Mouse (Mus musculus) myocyte (in vitro differentiated cells): ENCODE measurements around the gene Haus5. TPM values are rescaled to one million over a fixed set of nuclear protein-coding genes. Genes with fewer than 3 reads are reported as not detected.

Source experiments
- H3K27me3 ChIP-seq: one replicate; pipeline ENCODE4 v1.6.1; 2011; ENCODE audit not compliant: control insufficient read depth, insufficient read depth, insufficient read length
- H3K36me3 ChIP-seq: one replicate; pipeline ENCODE4 v1.6.1; 2011; ENCODE audit not compliant: control insufficient read depth, insufficient read depth
- H3K4me2 ChIP-seq: one replicate; pipeline ENCODE4 v1.6.1; 2011; ENCODE audit warnings: low read depth, control low read depth
- H3K4me3 ChIP-seq: one replicate; pipeline ENCODE4 v1.5.1; 2011; ENCODE audit warnings: mild to moderate bottlenecking, control low read depth, moderate library complexity
- H3K79me2 ChIP-seq: one replicate; pipeline ENCODE4 v1.6.1; 2011; ENCODE audit not compliant: control insufficient read depth, insufficient read depth
- H3ac ChIP-seq: one replicate; pipeline ENCODE4 v1.6.1; 2011; ENCODE audit not compliant: control insufficient read depth, insufficient read length
- CEBPB ChIP-seq: IDR thresholded peaks from 2 replicates; pipeline ENCODE4 v1.6.1; 2011; ENCODE audit warnings: mild to moderate bottlenecking, moderate library complexity; ENCODE audit not compliant: poor library complexity, insufficient read depth, severe bottlenecking
- E2F4 ChIP-seq: IDR thresholded peaks from one replicate; pipeline ENCODE4 v1.6.1; 2011; ENCODE audit warnings: mild to moderate bottlenecking, control low read depth, moderate library complexity; ENCODE audit not compliant: insufficient read depth
- MAX ChIP-seq: IDR thresholded peaks from one replicate; pipeline ENCODE4 v1.6.1; 2011; ENCODE audit warnings: low read depth, mild to moderate bottlenecking, control low read depth
- MYOD1 ChIP-seq, 3 experiments: IDR thresholded peaks; one replicate each; pipeline ENCODE4 v1.6.1; 2011; ENCODE audit warnings: control low read depth in 2 of 3, low read depth in 2 of 3, mild to moderate bottlenecking in 2 of 3, moderate library complexity in 1 of 3; ENCODE audit not compliant: insufficient read length in 2 of 3, control insufficient read depth in 1 of 3
- MYOG ChIP-seq, 3 experiments: IDR thresholded peaks; one replicate each; pipeline ENCODE4 v1.6.1; 2011; ENCODE audit warnings: control low read depth in 2 of 3, low read depth in 2 of 3, mild to moderate bottlenecking in 2 of 3; ENCODE audit not compliant: insufficient read length in 2 of 3, control insufficient read depth in 1 of 3, insufficient read depth in 1 of 3
- POLR2A ChIP-seq: IDR thresholded peaks from one replicate; pipeline ENCODE4 v1.6.1; 2011; ENCODE audit warnings: low read depth, mild to moderate bottlenecking, control low read depth, moderate library complexity; ENCODE audit not compliant: insufficient read length
- POLR2AphosphoS2 ChIP-seq: IDR thresholded peaks from one replicate; pipeline ENCODE4 v1.6.1; 2011; ENCODE audit warnings: low read depth, control low read depth; ENCODE audit not compliant: insufficient read length
- REST ChIP-seq: IDR thresholded peaks from one replicate; pipeline ENCODE4 v1.6.1; 2011; ENCODE audit warnings: mild to moderate bottlenecking, control low read depth, moderate library complexity; ENCODE audit not compliant: insufficient read depth, insufficient read length
- SRF ChIP-seq: IDR thresholded peaks from one replicate; pipeline ENCODE4 v1.6.1; 2011; ENCODE audit warnings: low read depth; ENCODE audit not compliant: control insufficient read depth, insufficient read length
- TCF12 ChIP-seq: IDR thresholded peaks from one replicate; pipeline ENCODE4 v1.6.1; 2011; ENCODE audit warnings: mild to moderate bottlenecking, control low read depth; ENCODE audit not compliant: poor library complexity, insufficient read depth, severe bottlenecking
- TCF3 ChIP-seq: IDR thresholded peaks from one replicate; pipeline ENCODE4 v1.6.1; 2011; ENCODE audit warnings: low read depth, control low read depth; ENCODE audit not compliant: insufficient read length
- USF1 ChIP-seq: IDR thresholded peaks from one replicate; pipeline ENCODE4 v1.6.1; 2011; ENCODE audit warnings: low read depth, mild to moderate bottlenecking, control low read depth, moderate library complexity
- polyA plus RNA-seq: library from polyadenylated mRNA; unstranded; fragments of >200 nt; fragmentation: generic; extraction: Trizol; gene quantifications from one replicate; pipeline ENCODE4 v1.2.1, GENCODE M21; 2012; ENCODE audit warnings: missing spikeins

Haus5 gene
- polyA plus RNA-seq, 1 experiment = 8.4 TPM

- Histone ChIP-seq H3K79me2 (no peaks in the 10 kb centered on the region), H3K27me3 (peaks cover 10% of the 10 kb centered on the region), H3K4me3 (no peak overlapping the region), H3K4me2 (no peak overlapping the region), H3ac (no peak overlapping the region), H3K36me3 (no peaks in the 10 kb centered on the region)
- TF ChIP-seq POLR2A (no peak), TCF12 (no peak), REST (no peak), CEBPB (no peak), MYOD1 (IDR thresholded peaks at IDR 0.05; ENCODE audit: control insufficient read depth in 1 of 3, insufficient read length in 2 of 3, low read depth in 2 of 3) (no peak), USF1 (no peak), MAX (no peak), MYOG (IDR thresholded peaks at IDR 0.05; ENCODE audit: control insufficient read depth in 1 of 3, insufficient read depth in 1 of 3, insufficient read length in 2 of 3, low read depth in 2 of 3) (no peak), TCF3 (no peak), SRF (no peak), E2F4 (no peak), POLR2AphosphoS2 (no peak)
Observed at GRCm38 (mm10) chr7:30604424-30604823, 60.4 kb downstream of the Haus5 start.

Other genes with a start within 250 kb of the Haus5 start
- not detected for gene Hcst, start 245.1 kb downstream of the Haus5 start, polyA plus RNA-seq
- 0.07 TPM for gene Nfkbid, start 243.3 kb downstream of the Haus5 start, polyA plus RNA-seq
- gene Aplp1, start 219.5 kb downstream of the Haus5 start, polyA plus RNA-seq = 0.26 TPM
- gene Kirrel2, start 207.3 kb downstream of the Haus5 start, polyA plus RNA-seq = not detected
- 0.43 TPM for gene Nphs1, start 206.7 kb downstream of the Haus5 start, polyA plus RNA-seq
- not detected for gene Prodh2, start 171.4 kb downstream of the Haus5 start, polyA plus RNA-seq
- 8.7 TPM for gene Arhgap33, start 129.9 kb downstream of the Haus5 start, polyA plus RNA-seq
- 27.8 TPM for gene Hspb6, start 112.8 kb downstream of the Haus5 start, polyA plus RNA-seq
- 3.8 TPM for gene Proser3, start 112.7 kb downstream of the Haus5 start, polyA plus RNA-seq
- 55.3 TPM for gene Lin37, start 105.2 kb downstream of the Haus5 start, polyA plus RNA-seq
- 72.3 TPM for gene U2af1l4, start 101.7 kb downstream of the Haus5 start, polyA plus RNA-seq
- gene Gm49396, start 101.7 kb downstream of the Haus5 start, polyA plus RNA-seq = 1.0 TPM
- gene Psenen, start 101.4 kb downstream of the Haus5 start, polyA plus RNA-seq = 169 TPM
- gene Igflr1, start 99.6 kb downstream of the Haus5 start, polyA plus RNA-seq = 0.66 TPM
- gene Kmt2b, start 76.3 kb downstream of the Haus5 start, polyA plus RNA-seq = 12.9 TPM
- gene Zbtb32, start 66.1 kb downstream of the Haus5 start, polyA plus RNA-seq = 0.11 TPM
- gene Upk1a, start 52.1 kb downstream of the Haus5 start, polyA plus RNA-seq = 0.59 TPM
- 1,108 TPM for gene Cox6b1, start 38.8 kb downstream of the Haus5 start, polyA plus RNA-seq
- not detected for gene Etv2, start 29.1 kb downstream of the Haus5 start, polyA plus RNA-seq
- gene Rbm42, start 14.7 kb downstream of the Haus5 start, polyA plus RNA-seq = 124 TPM
- gene Pmis2, start 6.6 kb upstream of the Haus5 start, polyA plus RNA-seq = not detected
- gene 2200002J24Rik, start 33.9 kb upstream of the Haus5 start, polyA plus RNA-seq = not detected
- not detected for gene Atp4a, start 47.2 kb upstream of the Haus5 start, polyA plus RNA-seq
- gene Tmem147, start 64.5 kb upstream of the Haus5 start, polyA plus RNA-seq = 241 TPM
- 0.05 TPM for gene Gapdhs, start 78.7 kb upstream of the Haus5 start, polyA plus RNA-seq
- gene Sbsn, start 86.5 kb upstream of the Haus5 start, polyA plus RNA-seq = 0.79 TPM
- gene Dmkn, start 98.8 kb upstream of the Haus5 start, polyA plus RNA-seq = not detected
- gene Krtdap, start 122.9 kb upstream of the Haus5 start, polyA plus RNA-seq = not detected
- gene Ffar2, start 158.8 kb upstream of the Haus5 start, polyA plus RNA-seq = not detected
- gene Ffar3, start 191.2 kb upstream of the Haus5 start, polyA plus RNA-seq = not detected
- not detected for gene Ffar1, start 196.6 kb upstream of the Haus5 start, polyA plus RNA-seq
- gene Cd22, start 215.3 kb upstream of the Haus5 start, polyA plus RNA-seq = not detected
- gene Mag, start 249.9 kb upstream of the Haus5 start, polyA plus RNA-seq = 0.01 TPM